Mouse (Mus musculus) C2C12 (cell line): ENCODE results near the gene Ahcyl2.

Source experiments
- CEBPB ChIP-seq: IDR thresholded peaks from one replicate; pipeline ENCODE4 v1.6.1; 2011; ENCODE audit warnings: low read depth, mild to moderate bottlenecking, control low read depth, moderate library complexity
- CTCF ChIP-seq: IDR thresholded peaks from one replicate; pipeline ENCODE4 v1.5.1; 2011; ENCODE audit not compliant: control insufficient read depth, insufficient read depth, insufficient read length
- MAX ChIP-seq: IDR thresholded peaks from one replicate; pipeline ENCODE4 v1.6.1; 2011; ENCODE audit warnings: mild to moderate bottlenecking, control low read depth
- MYOD1 ChIP-seq: IDR thresholded peaks from one replicate; pipeline ENCODE4 v1.6.1; 2011; ENCODE audit warnings: low read depth; ENCODE audit not compliant: control insufficient read depth, insufficient read length
- MYOG ChIP-seq: IDR thresholded peaks from one replicate; pipeline ENCODE4 v1.6.1; 2011; ENCODE audit not compliant: control insufficient read depth, insufficient read length; ENCODE audit errors: extremely low read depth
- USF1 ChIP-seq: IDR thresholded peaks from one replicate; pipeline ENCODE4 v1.6.1; 2011; ENCODE audit warnings: low read depth, mild to moderate bottlenecking, control low read depth, moderate library complexity

DNA sequence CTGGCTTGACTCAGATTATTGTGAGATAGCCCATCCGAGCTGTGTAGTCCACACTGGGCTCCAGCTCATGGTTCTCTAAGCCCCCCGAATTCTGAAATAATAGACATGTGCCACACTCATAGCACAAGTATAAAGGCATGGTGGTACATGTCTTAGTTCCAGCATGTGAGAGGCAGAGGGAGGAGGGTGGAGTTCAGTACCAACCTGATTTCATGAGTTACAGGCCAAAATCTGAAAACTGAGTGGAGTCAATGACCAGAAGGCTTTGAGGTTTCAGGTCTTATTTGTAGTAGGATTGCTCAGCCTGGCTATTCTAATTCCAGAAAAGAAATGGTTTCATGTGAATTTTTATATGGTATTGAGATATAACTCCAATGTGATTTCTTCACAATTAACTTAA, 44.3 kb downstream of the Ahcyl2 start:
- no peak for TF ChIP-seq CTCF
- TF ChIP-seq MAX, result no peak
- no peak for TF ChIP-seq MYOD1
- TF ChIP-seq MYOG, result no peak
- no peak for TF ChIP-seq USF1
- TF ChIP-seq CEBPB, result no peak
